Mouse (Mus musculus) midbrain, embryonic 13.5 days (tissue): ENCODE data around the gene Bhlha9. TPM values are rescaled to one million over a fixed set of nuclear protein-coding genes. Genes with fewer than 3 reads are reported as not detected.

Experiments used
- ATAC-seq: fragments of 200-750 bp; cut with Nextera tagmentation; 2 replicates; pipeline ENCODE4 v1.8.0; 2017; ENCODE audit warnings: mild to moderate bottlenecking, moderate TSS enrichment, moderate library complexity
- H3K27ac ChIP-seq: fragments of 300-500 bp; sonication (generic); 2 replicates; pipeline ENCODE4 v1.5.1; 2015; ENCODE audit warnings: inconsistent platforms, mild to moderate bottlenecking, moderate library complexity
- H3K27me3 ChIP-seq: fragments of 300-500 bp; sonication (generic); 2 replicates; pipeline ENCODE4 v1.6.1; 2015; ENCODE audit warnings: mild to moderate bottlenecking, inconsistent platforms
- H3K36me3 ChIP-seq: fragments of 300-500 bp; sonication (generic); 2 replicates; pipeline ENCODE4 v1.6.1; 2015; ENCODE audit warnings: mild to moderate bottlenecking, inconsistent platforms
- H3K4me1 ChIP-seq: fragments of 300-500 bp; sonication (generic); replicated peaks from 2 replicates; pipeline ENCODE4 v1.6.1; 2015; ENCODE audit warnings: inconsistent platforms
- H3K4me2 ChIP-seq: fragments of 300-500 bp; sonication (generic); replicated peaks from 2 replicates; pipeline ENCODE4 v1.6.1; 2015; ENCODE audit warnings: moderate library complexity, mild to moderate bottlenecking, inconsistent platforms
- H3K4me3 ChIP-seq: fragments of 300-500 bp; sonication (generic); replicated peaks from 2 replicates; pipeline ENCODE4 v1.5.1; 2015; ENCODE audit warnings: mild to moderate bottlenecking, inconsistent platforms
- H3K9ac ChIP-seq: fragments of 300-500 bp; sonication (generic); replicated peaks from 2 replicates; pipeline ENCODE4 v1.6.1; 2015; ENCODE audit warnings: mild to moderate bottlenecking, inconsistent platforms
- H3K9me3 ChIP-seq: fragments of 300-500 bp; sonication (generic); 2 replicates; pipeline ENCODE4 v1.6.1; 2016; ENCODE audit warnings: mild to moderate bottlenecking, inconsistent platforms
- WGBS: fragments of 180-500 bp; shearing (Covaris S2); methylation state at CpG from one replicate; pipeline ENCODE4 v1.1.7; 2015; 5-methylcytosine and 5-hydroxymethylcytosine counted together
- polyA plus RNA-seq: library from polyadenylated mRNA; unstranded; fragments of >200 nt; fragmentation: Nextera tagmentation; extraction: Ambion mirVana; gene quantifications from 2 replicates; pipeline ENCODE4 v1.2.1, GENCODE M21; 2015

Gene Bhlha9
- 0.22 and 0.26 TPM in 2 replicates for polyA plus RNA-seq

- Histone ChIP-seq H3K4me3 (peak within 1 kb of the TSS; percentile 35), H3K4me1 (peaks cover 8% of the 10 kb centered on the region), H3K36me3 (no peaks in the 10 kb centered on the region), H3K27ac (no peak within 1 kb of the TSS), H3K4me2 (peak within 1 kb of the TSS; percentile 62), H3K9me3 (no peaks in the 10 kb centered on the region), H3K27me3 (peaks cover 80% of the 10 kb centered on the region), H3K9ac (peak within 1 kb of the TSS; percentile 54)
- ATAC-seq, result no peak
- 59% methylated on average over 15 of the region's 15 CpGs for WGBS
These were observed at the start of gene Bhlha9 for GRCm38 (mm10) chr11:76671871-76672475. TSS of gene Bhlha9 (plus strand) at chr11:76672470.

GRCm38 (mm10) chr11:76622566-76623205 lies 49.6 kb upstream of the Bhlha9 start:
- ATAC-seq, result peak; percentile 58
- Histone ChIP-seq H3K4me2 (peak overlapping the region; percentile 100), H3K9me3 (no peaks in the 10 kb centered on the region), H3K4me3 (peak overlapping the region; percentile 65), H3K9ac (peak overlapping the region; percentile 71), H3K27me3 (peaks cover 47% of the 10 kb centered on the region), H3K4me1 (peaks cover 27% of the 10 kb centered on the region), H3K27ac (no peak overlapping the region), H3K36me3 (no peaks in the 10 kb centered on the region)
- under 1% methylated on average over 66 of the region's 66 CpGs for whole genome bisulfite sequencing

DNA sequence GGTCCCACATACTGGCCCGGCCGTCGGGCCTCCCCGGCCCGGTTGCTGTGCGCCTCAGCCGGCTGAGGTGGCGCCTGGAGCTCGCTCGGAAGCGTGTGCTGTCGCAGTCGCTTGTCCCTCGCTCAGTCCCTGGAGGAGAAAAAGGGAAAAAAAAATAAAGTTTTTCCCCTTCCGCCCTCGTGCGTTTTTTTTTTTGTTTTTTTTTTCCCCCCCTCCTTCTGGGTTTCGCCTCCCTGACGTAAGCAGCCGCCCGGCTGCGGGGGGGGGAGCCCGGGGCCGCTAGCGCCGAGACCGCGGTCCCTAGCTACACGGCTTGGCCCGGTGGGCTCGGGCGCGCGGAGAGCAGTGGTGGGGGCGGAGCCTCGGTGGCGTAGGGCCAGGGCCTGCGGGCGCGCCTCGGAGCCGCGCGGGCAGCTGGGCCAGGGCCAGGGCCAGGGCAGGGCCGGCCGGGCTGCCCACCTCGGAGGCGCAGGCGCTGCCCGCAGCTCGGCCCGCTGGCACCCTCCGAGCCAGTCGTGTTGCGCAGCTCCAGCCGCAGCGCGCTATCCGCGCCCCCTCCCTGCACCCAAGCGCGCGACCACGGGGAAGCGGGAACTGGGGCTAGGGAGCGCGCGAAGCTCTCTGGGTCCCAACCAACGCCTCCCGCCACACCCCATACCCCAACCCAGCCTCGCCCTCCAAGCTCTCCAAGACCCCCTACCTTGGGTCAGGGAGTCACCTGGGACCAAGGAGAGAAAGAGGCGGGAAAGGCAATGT lies 48.9 kb upstream of the Bhlha9 start:
- Histone ChIP-seq H3K27me3 (peaks cover 46% of the 10 kb centered on the region), H3K4me3 (peak overlapping the region; percentile 65), H3K36me3 (no peaks in the 10 kb centered on the region), H3K4me1 (peaks cover 27% of the 10 kb centered on the region), H3K9me3 (no peaks in the 10 kb centered on the region), H3K4me2 (peak overlapping the region; percentile 100), H3K9ac (peak overlapping the region; percentile 71), H3K27ac (no peak overlapping the region)
- WGBS, result under 1% methylated on average over 62 of the region's 72 CpGs
- ATAC-seq, result peak; percentile 91

DNA sequence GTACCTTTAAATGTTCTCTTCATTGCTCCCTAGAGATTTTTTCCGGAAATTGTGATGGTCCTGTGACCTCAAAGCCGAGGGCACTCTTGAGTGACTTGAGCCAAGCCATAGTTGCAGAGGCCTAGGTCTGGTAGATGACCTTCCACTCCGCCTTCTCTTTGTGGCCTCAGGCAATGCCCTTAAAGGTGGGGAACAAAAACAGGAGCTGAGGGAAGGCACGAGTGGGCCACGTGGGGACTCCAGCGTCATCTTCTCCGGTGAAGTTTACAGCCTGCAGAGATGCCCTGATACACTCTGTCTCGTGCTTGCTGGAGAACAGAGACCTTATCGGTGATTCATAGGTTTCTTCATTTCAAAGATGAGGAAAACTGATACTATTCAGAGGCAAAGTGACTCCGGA lies 48.2 kb upstream of the Bhlha9 start:
- no peak for ATAC-seq
- WGBS, result 57% methylated on average over 10 of the region's 10 CpGs

GRCm38 (mm10) chr11:76624881-76625280 lies 47.4 kb upstream of the Bhlha9 start:
- Histone ChIP-seq H3K36me3 (no peaks in the 10 kb centered on the region), H3K4me3 (no peak overlapping the region), H3K9ac (no peak overlapping the region), H3K9me3 (no peaks in the 10 kb centered on the region), H3K4me1 (peaks cover 27% of the 10 kb centered on the region), H3K27ac (no peak overlapping the region), H3K4me2 (no peak overlapping the region), H3K27me3 (peaks cover 46% of the 10 kb centered on the region)
- WGBS, result 87% methylated on average over 3 of the region's 3 CpGs
- no peak for ATAC-seq

More for the DNA sequence above, 48.2 kb upstream of the Bhlha9 start:
- H3K4me2 ChIP-seq, result peak overlapping the region; percentile 100
- peak overlapping the region; percentile 65; the same call in 1 of the 2 replicates for H3K4me3 ChIP-seq
- no peaks in the 10 kb centered on the region for H3K9me3 ChIP-seq
- no peak overlapping the region for H3K27ac ChIP-seq
- H3K27me3 ChIP-seq, result peaks cover 46% of the 10 kb centered on the region
- H3K9ac ChIP-seq, result no peak overlapping the region
- no peaks in the 10 kb centered on the region for H3K36me3 ChIP-seq
- H3K4me1 ChIP-seq, result peaks cover 27% of the 10 kb centered on the region

- Histone ChIP-seq H3K27me3 (peaks cover 14% of the 10 kb centered on the region; the same call in 1 of the 2 replicates), H3K4me1 (peaks cover 2% of the 10 kb centered on the region; the same call in 1 of the 2 replicates), H3K4me2 (no peak overlapping the region), H3K9me3 (no peaks in the 10 kb centered on the region), H3K27ac (no peak overlapping the region), H3K4me3 (no peak overlapping the region), H3K9ac (no peak overlapping the region), H3K36me3 (no peaks in the 10 kb centered on the region)
- ATAC-seq, result no peak
- WGBS, result 80% methylated on average over 5 of the region's 5 CpGs
These were observed 43.7 kb upstream of the Bhlha9 start for GRCm38 (mm10) chr11:76628613-76629012.

- Histone ChIP-seq H3K4me3 (no peak overlapping the region), H3K9me3 (no peaks in the 10 kb centered on the region), H3K4me1 (no peaks in the 10 kb centered on the region), H3K27ac (no peak overlapping the region), H3K36me3 (no peaks in the 10 kb centered on the region), H3K4me2 (no peak overlapping the region), H3K9ac (no peak overlapping the region), H3K27me3 (peaks cover under 1% of the 10 kb centered on the region; the same call in 1 of the 2 replicates)
- no peak for ATAC-seq
- WGBS, result 37% methylated on average over 2 of the region's 2 CpGs
These were observed 42.2 kb upstream of the Bhlha9 start for GRCm38 (mm10) chr11:76630023-76630422.

DNA sequence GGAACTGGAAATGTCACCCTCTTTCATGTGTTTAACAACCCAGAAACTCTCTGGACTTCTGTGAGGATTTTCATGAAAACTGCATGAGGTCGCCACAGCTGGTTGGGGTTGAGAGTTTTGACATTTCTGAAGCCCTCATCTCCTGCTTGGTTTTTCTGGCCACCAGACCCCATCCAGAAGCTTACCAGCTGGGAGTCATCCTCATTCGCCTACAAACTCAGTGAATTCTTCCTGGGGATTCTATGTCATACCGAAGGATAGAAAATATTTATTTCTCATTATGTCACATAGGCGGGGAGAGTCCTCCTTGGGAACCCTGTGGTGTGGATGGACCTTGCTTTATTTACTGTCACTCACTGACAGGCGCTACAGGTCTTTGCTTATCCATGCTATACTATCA lies 41.8 kb upstream of the Bhlha9 start:
- no peaks in the 10 kb centered on the region for H3K36me3 ChIP-seq
- no peaks in the 10 kb centered on the region for H3K27me3 ChIP-seq
- no peak overlapping the region for H3K9ac ChIP-seq
- no peak overlapping the region for H3K27ac ChIP-seq
- H3K4me2 ChIP-seq, result no peak overlapping the region
- no peaks in the 10 kb centered on the region for H3K9me3 ChIP-seq
- H3K4me1 ChIP-seq, result no peaks in the 10 kb centered on the region
- WGBS, result 82% methylated on average over 5 of the region's 5 CpGs
- no peak overlapping the region for H3K4me3 ChIP-seq
- ATAC-seq, result no peak

- H3K9me3 ChIP-seq, result no peaks in the 10 kb centered on the region
- H3K27ac ChIP-seq, result no peak overlapping the region
- no peak for ATAC-seq
- H3K27me3 ChIP-seq, result no peaks in the 10 kb centered on the region
- no peak overlapping the region for H3K4me2 ChIP-seq
- H3K9ac ChIP-seq, result no peak overlapping the region
- no peaks in the 10 kb centered on the region for H3K36me3 ChIP-seq
- H3K4me3 ChIP-seq, result no peak overlapping the region
- WGBS, result 82% methylated on average over 17 of the region's 17 CpGs
- peaks cover 8% of the 10 kb centered on the region for H3K4me1 ChIP-seq
These were observed 32.8 kb upstream of the Bhlha9 start for GRCm38 (mm10) chr11:76639269-76639985.

DNA sequence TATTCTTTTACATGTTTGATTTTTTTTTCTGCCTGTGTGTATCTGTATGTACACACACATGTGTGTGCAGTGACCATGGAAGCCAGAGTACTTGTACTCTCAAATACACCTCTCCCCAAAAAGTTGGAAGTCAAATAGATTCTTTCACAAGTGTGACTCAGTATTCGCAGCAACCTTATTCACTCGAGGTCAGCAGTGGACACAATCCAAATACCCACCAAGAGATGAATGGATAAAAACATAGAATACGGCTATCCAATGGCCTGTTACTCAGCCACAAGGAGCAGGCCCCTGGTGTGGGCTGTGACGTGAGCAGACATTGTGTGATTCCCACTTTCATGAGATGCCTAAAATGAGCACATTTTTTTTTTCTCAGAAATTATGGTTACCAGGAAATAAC lies 32.0 kb upstream of the Bhlha9 start:
- Histone ChIP-seq H3K27ac (no peak overlapping the region), H3K4me2 (no peak overlapping the region), H3K27me3 (no peaks in the 10 kb centered on the region), H3K9ac (no peak overlapping the region), H3K4me3 (no peak overlapping the region), H3K4me1 (peaks cover 16% of the 10 kb centered on the region), H3K36me3 (no peaks in the 10 kb centered on the region), H3K9me3 (no peaks in the 10 kb centered on the region)
- WGBS, result 73% methylated on average over 4 of the region's 4 CpGs
- ATAC-seq, result no peak

DNA sequence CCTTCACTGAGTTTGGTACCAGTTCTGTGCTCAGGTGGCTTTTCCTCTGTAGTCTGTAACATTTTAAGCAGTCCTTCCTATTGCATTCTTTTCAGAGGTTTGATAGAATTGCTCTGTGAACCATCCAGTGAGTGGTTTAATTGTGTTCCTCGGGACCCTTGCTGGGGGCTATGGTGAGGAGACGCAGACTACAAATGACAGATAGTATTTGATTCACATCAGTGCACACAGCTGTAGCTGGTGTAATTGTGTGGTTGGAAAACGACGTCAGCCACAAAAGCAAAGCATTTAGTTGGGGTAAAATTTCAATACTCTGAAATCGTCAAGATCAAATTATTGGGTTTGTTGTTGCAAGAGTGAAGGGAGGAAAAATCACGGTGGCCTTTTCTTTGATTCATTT lies 28.0 kb upstream of the Bhlha9 start:
- Histone ChIP-seq H3K36me3 (no peaks in the 10 kb centered on the region), H3K27me3 (no peaks in the 10 kb centered on the region), H3K4me2 (no peak overlapping the region), H3K4me3 (no peak overlapping the region), H3K4me1 (peaks cover 41% of the 10 kb centered on the region), H3K9me3 (no peaks in the 10 kb centered on the region), H3K9ac (no peak overlapping the region), H3K27ac (peak overlapping the region; percentile 48; the same call in 1 of the 2 replicates)
- 39% methylated on average over 6 of the region's 6 CpGs for WGBS
- no peak for ATAC-seq
